Mouse (Mus musculus) cerebellum, postnatal 10 days (tissue): ENCODE results near the gene Plekha8.

Experiments
- DNase-seq, 2 experiments: peaks; one replicate each; pipeline ENCODE4 v3.0.0; 2021; ENCODE audit warnings: mixed read lengths in 2 of 2

Gene Plekha8

GRCm38 (mm10) chr6:54586911-54587310, 8.0 kb upstream of the Plekha8 start:
- no peak for DNase-seq

- no peak for DNase-seq
These were observed 7.2 kb upstream of the Plekha8 start for GRCm38 (mm10) chr6:54587683-54588082.

- DNase-seq: no peak
These were observed 6.7 kb upstream of the Plekha8 start for GRCm38 (mm10) chr6:54588212-54588611.

- DNase-seq: no peak
These were observed 4.2 kb upstream of the Plekha8 start for GRCm38 (mm10) chr6:54590691-54591090.

GRCm38 (mm10) chr6:54591778-54592177, 3.1 kb upstream of the Plekha8 start:
- no peak for DNase-seq

GRCm38 (mm10) chr6:54592938-54593535, 1.9 kb upstream of the Plekha8 start:
- DNase-seq: peak; percentile 95 to 96

- DNase-seq: no peak
These were observed 994 bp upstream of the Plekha8 start for GRCm38 (mm10) chr6:54593766-54594468.

GRCm38 (mm10) chr6:54595330-54595878, 493 bp downstream of the Plekha8 start:
- no peak for DNase-seq

GRCm38 (mm10) chr6:54597208-54597607, 2.3 kb downstream of the Plekha8 start, which contains the start of gene Fkbp14:
Gene Fkbp14 (minus strand): TSS chr6:54597308.
- DNase-seq: no peak

- no peak for DNase-seq
These were observed 2.8 kb downstream of the Plekha8 start for GRCm38 (mm10) chr6:54597711-54598110.

GRCm38 (mm10) chr6:54600681-54601347, 5.9 kb downstream of the Plekha8 start:
- no peak for DNase-seq

- no peak for DNase-seq
These were observed 8.0 kb downstream of the Plekha8 start for GRCm38 (mm10) chr6:54602891-54603290.

GRCm38 (mm10) chr6:54604001-54604715, 9.2 kb downstream of the Plekha8 start:
- DNase-seq: no peak

GRCm38 (mm10) chr6:54606241-54606640, 11.3 kb downstream of the Plekha8 start:
- no peak for DNase-seq

GRCm38 (mm10) chr6:54617363-54617762, 22.5 kb downstream of the Plekha8 start:
- no peak for DNase-seq

- DNase-seq: no peak
These were observed 24.6 kb downstream of the Plekha8 start for GRCm38 (mm10) chr6:54619530-54619929.

GRCm38 (mm10) chr6:54620357-54620756, 25.4 kb downstream of the Plekha8 start:
- DNase-seq: no peak

- DNase-seq: no peak
These were observed 33.5 kb downstream of the Plekha8 start for GRCm38 (mm10) chr6:54628381-54628780.

GRCm38 (mm10) chr6:54629734-54630133, 34.8 kb downstream of the Plekha8 start:
- peak; percentile 41 to 47 for DNase-seq

- DNase-seq: peak; percentile 43 to 45
These were observed 36.6 kb downstream of the Plekha8 start for GRCm38 (mm10) chr6:54631462-54631861.

GRCm38 (mm10) chr6:54639877-54640276, 45.0 kb downstream of the Plekha8 start:
- no peak for DNase-seq

- no peak for DNase-seq
These were observed 47.0 kb downstream of the Plekha8 start for GRCm38 (mm10) chr6:54641953-54642352.

GRCm38 (mm10) chr6:54643181-54643580, 48.3 kb downstream of the Plekha8 start:
- no peak for DNase-seq
